In the genomic region with DNA sequence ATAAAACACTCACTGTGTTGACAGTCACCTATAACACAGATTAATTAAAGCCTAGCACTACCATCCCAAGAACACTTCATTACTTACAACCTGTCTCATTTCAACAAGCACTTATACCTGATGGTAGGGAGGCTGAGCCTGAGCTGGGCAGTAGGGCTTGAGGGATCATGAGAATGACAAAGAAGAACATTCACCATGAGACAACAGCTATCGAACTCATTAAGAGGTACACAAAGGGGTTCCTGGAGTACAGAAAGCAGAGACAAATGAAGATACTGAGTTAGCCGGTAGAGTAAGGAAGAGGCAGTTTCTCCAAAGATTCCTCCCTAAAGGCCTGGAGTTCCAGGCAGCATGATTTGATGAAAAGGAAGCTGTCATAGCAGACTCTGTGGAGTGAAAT, we compare ENCODE assay signal across 22 mouse cellular contexts.
DNase-seq lines count a peak whose midpoint lies in the region; TF ChIP-seq lines count a peak whose summit lies in the region.
"Had no signal": no experiment of that assay in that cellular context is flagged by ENCODE, and none has a peak within 500 bp of the region (broad histone marks: within the 10 kb centered on the region; RNA-seq: fewer than 3 reads in every experiment).

No protein-coding gene starts in this region.

- no peak overlapping the region for H3K4me3 ChIP-seq in ES-E14 (ENCODE audit: insufficient read depth in 1 of 2, low read depth in 1 of 2, low read length in 2 of 2, poor library complexity in 1 of 2, severe bottlenecking in 1 of 2)

- H3K9ac ChIP-seq in ES-E14 (ENCODE audit: insufficient read depth, low read depth, low read length, poor library complexity, severe bottlenecking) = no peak overlapping the region

- H3K36me3 ChIP-seq in ES-E14 (ENCODE audit: control insufficient read depth, insufficient read depth, low read length, poor library complexity, severe bottlenecking) = no peaks in the 10 kb centered on the region
- H3K36me3 ChIP-seq: G1E had no signal

- H3K9me3 ChIP-seq in ES-E14 (ENCODE audit: control insufficient read depth, insufficient read depth, low read depth, low read length) = no peaks in the 10 kb centered on the region
- H3K9me3 ChIP-seq: G1E had no signal

- in situ Hi-C loops in ES-E14 (cut with MboI; ENCODE audit: low sequenced_read_pairs in 2 of 2, unreplicated experiment in 2 of 2) = no loop called here

- DNase-seq in ES-CJ7 (ENCODE audit: low read depth, low spot score) (peak; percentile 65), ES-E14 (ENCODE audit: low read depth, low spot score) (peak; percentile 25), R1 (ENCODE audit: low read depth, low spot score) (peak; percentile 30), ZHBTc4 (ENCODE audit: low read depth, low spot score) (peak; percentile 76)
- no peak for DNase-seq in yolk sac, embryonic 10.5 days (ENCODE audit: low spot score)
- no peak for DNase-seq in heart, adult 8-10 months (ENCODE audit: low spot score)
- DNase-seq in adrenal gland, adult 2 months = no peak
- no peak for DNase-seq in heart, postnatal 10 days
- DNase-seq: adrenal gland, adult 8-10 months; adrenal gland, postnatal 10 days; adrenal gland, postnatal 14 days; adrenal gland, postnatal 25 days; adrenal gland, postnatal 36 days; B cell, adult 2 months; cerebellum, adult 11 months; cerebellum, adult 11-12 months; cerebellum, adult 18-20 months; cerebellum, adult 2 months; cerebellum, adult 8-10 months; cerebellum, adult 9-10 months; cerebellum, adult 9-11 months had no signal

- no peak overlapping the region for H3K27ac ChIP-seq in ES-E14 (ENCODE audit: insufficient read depth, low read depth, low read length, poor library complexity, severe bottlenecking)

- intact Hi-C loops in heart, postnatal 10 days (cut with DNase I) = no loop called here

- no peaks in the 10 kb centered on the region for H3K4me1 ChIP-seq in ES-E14 (ENCODE audit: control insufficient read depth in 2 of 2, insufficient read depth in 2 of 2, low read length in 2 of 2, poor library complexity in 1 of 2)

TF ChIP-seq in ES-E14, 5 proteins besides CTCF, POLR2A, EP300 and RAD21:
- TF ChIP-seq ZNF384 (IDR thresholded peaks at IDR 0.05; ENCODE audit: low read depth, low read length) = no peak
- TF ChIP-seq CHD2 (IDR thresholded peaks at IDR 0.05; ENCODE audit: low read depth, low read length) = no peak
- TF ChIP-seq HCFC1 (IDR thresholded peaks at IDR 0.05; ENCODE audit: borderline replicate concordance, insufficient read depth, low read length) = no peak
- no peak for TF ChIP-seq ZC3H11A (IDR thresholded peaks at IDR 0.05; ENCODE audit: borderline replicate concordance, low read depth, low read length)
- no peak for TF ChIP-seq MAFK (IDR thresholded peaks at IDR 0.05; ENCODE audit: insufficient read depth, low read depth, low read length)

Comparison
In these comparisons a context has a peak if more than half of its experiments do, and no peak if none do; other contexts are left out.
1. DNase-seq: peak in ES-CJ7 (single experiment), ES-E14 (single experiment), R1 (single experiment) and ZHBTc4 (single experiment); none in yolk sac, embryonic 10.5 days (single experiment), heart, adult 8-10 months (single experiment), adrenal gland, adult 2 months (single experiment) and heart, postnatal 10 days (0 of 2).